Mouse (Mus musculus): ENCODE data around the gene Med20. TPM values are rescaled to one million over a fixed set of nuclear protein-coding genes. Genes with fewer than 3 reads are reported as not detected.
"Not testable (repeated sequence)": the region's sequence is repeated elsewhere in the genome, so short reads cannot be mapped to it uniquely, and the experiment has no call there.

The Med20 gene
- polyA plus RNA-seq, 1 experiment, result 0.43 TPM

GRCm38 (mm10) chr17:47617605-47618307, 6.4 kb downstream of the Med20 start:
- no peaks in the 10 kb centered on the region for H3K27me3 ChIP-seq (ENCODE audit: control insufficient read depth)
- TF ChIP-seq GATA1 (IDR thresholded peaks at IDR 0.05; ENCODE audit: low read length) (no peak), TAL1 (IDR thresholded peaks at IDR 0.05; ENCODE audit: low read length) (peak; percentile 78)
- no peaks in the 10 kb centered on the region for H3K9me3 ChIP-seq (ENCODE audit: control insufficient read depth, low read length)
- peaks cover 96% of the 10 kb centered on the region for H3K36me3 ChIP-seq (ENCODE audit: control insufficient read depth)
- peaks cover 70% of the 10 kb centered on the region for H3K4me1 ChIP-seq (ENCODE audit: control insufficient read depth)
- peak overlapping the region; percentile 42 for H3K4me3 ChIP-seq (replicated peaks)

- no peak for TF ChIP-seq GATA1 (IDR thresholded peaks at IDR 0.05; ENCODE audit: low read length)
- TF ChIP-seq TAL1 (IDR thresholded peaks at IDR 0.05; ENCODE audit: low read length), result no peak
- peaks cover 62% of the 10 kb centered on the region for H3K4me1 ChIP-seq (ENCODE audit: control insufficient read depth)
- H3K27me3 ChIP-seq (ENCODE audit: control insufficient read depth), result no peaks in the 10 kb centered on the region
- H3K4me3 ChIP-seq (replicated peaks), result no peak overlapping the region
- H3K9me3 ChIP-seq (ENCODE audit: control insufficient read depth, low read length), result peaks cover 1% of the 10 kb centered on the region; the same call in 1 of the 2 replicates
- H3K36me3 ChIP-seq (ENCODE audit: control insufficient read depth), result peaks cover 96% of the 10 kb centered on the region
Observed at GRCm38 (mm10) chr17:47618556-47619311, 7.4 kb downstream of the Med20 start.

- Histone ChIP-seq H3K9me3 (ENCODE audit: control insufficient read depth, low read length) (peaks cover 11% of the 10 kb centered on the region), H3K36me3 (ENCODE audit: control insufficient read depth) (peaks cover 95% of the 10 kb centered on the region), H3K4me1 (ENCODE audit: control insufficient read depth) (peaks cover 30% of the 10 kb centered on the region), H3K4me3 (replicated peaks) (no peak overlapping the region), H3K27me3 (ENCODE audit: control insufficient read depth) (no peaks in the 10 kb centered on the region)
- TF ChIP-seq TAL1 (IDR thresholded peaks at IDR 0.05; ENCODE audit: low read length) (no peak), GATA1 (IDR thresholded peaks at IDR 0.05; ENCODE audit: low read length) (no peak)
Observed at GRCm38 (mm10) chr17:47622912-47623554, 11.7 kb downstream of the Med20 start.

- H3K4me1 ChIP-seq (ENCODE audit: control insufficient read depth), result peaks cover 26% of the 10 kb centered on the region
- H3K9me3 ChIP-seq (ENCODE audit: control insufficient read depth, low read length), result peaks cover 11% of the 10 kb centered on the region
- H3K36me3 ChIP-seq (ENCODE audit: control insufficient read depth), result peaks cover 82% of the 10 kb centered on the region
- H3K27me3 ChIP-seq (ENCODE audit: control insufficient read depth); H3K4me3 ChIP-seq (replicated peaks): not testable (repeated sequence)
Observed at GRCm38 (mm10) chr17:47624572-47624971, 13.2 kb downstream of the Med20 start.

GRCm38 (mm10) chr17:47625088-47625487, 13.7 kb downstream of the Med20 start:
- TF ChIP-seq GATA1 (IDR thresholded peaks at IDR 0.05; ENCODE audit: low read length) (no peak), TAL1 (IDR thresholded peaks at IDR 0.05; ENCODE audit: low read length) (no peak)
- Histone ChIP-seq H3K4me3 (replicated peaks) (no peak overlapping the region), H3K27me3 (ENCODE audit: control insufficient read depth) (no peaks in the 10 kb centered on the region), H3K9me3 (ENCODE audit: control insufficient read depth, low read length) (peaks cover 11% of the 10 kb centered on the region), H3K36me3 (ENCODE audit: control insufficient read depth) (peaks cover 77% of the 10 kb centered on the region), H3K4me1 (ENCODE audit: control insufficient read depth) (peaks cover 25% of the 10 kb centered on the region)

GRCm38 (mm10) chr17:47626031-47626430, 14.6 kb downstream of the Med20 start:
- Histone ChIP-seq H3K4me1 (ENCODE audit: control insufficient read depth) (peaks cover 32% of the 10 kb centered on the region), H3K9me3 (ENCODE audit: control insufficient read depth, low read length) (peaks cover 11% of the 10 kb centered on the region), H3K4me3 (replicated peaks) (no peak overlapping the region), H3K36me3 (ENCODE audit: control insufficient read depth) (peaks cover 68% of the 10 kb centered on the region), H3K27me3 (ENCODE audit: control insufficient read depth) (no peaks in the 10 kb centered on the region)
- TF ChIP-seq TAL1 (IDR thresholded peaks at IDR 0.05; ENCODE audit: low read length) (no peak), GATA1 (IDR thresholded peaks at IDR 0.05; ENCODE audit: low read length) (no peak)

- peaks cover 57% of the 10 kb centered on the region for H3K36me3 ChIP-seq (ENCODE audit: control insufficient read depth)
- H3K4me3 ChIP-seq (replicated peaks), result peak overlapping the region; percentile 87
- peaks cover 11% of the 10 kb centered on the region for H3K9me3 ChIP-seq (ENCODE audit: control insufficient read depth, low read length)
- no peaks in the 10 kb centered on the region for H3K27me3 ChIP-seq (ENCODE audit: control insufficient read depth)
- peaks cover 49% of the 10 kb centered on the region for H3K4me1 ChIP-seq (ENCODE audit: control insufficient read depth)
- TF ChIP-seq GATA1 (IDR thresholded peaks at IDR 0.05; ENCODE audit: low read length), result no peak
Observed at GRCm38 (mm10) chr17:47627791-47628190, 16.4 kb downstream of the Med20 start.

- no peak for TF ChIP-seq GATA1 (IDR thresholded peaks at IDR 0.05; ENCODE audit: low read length)
- no peak for TF ChIP-seq TAL1 (IDR thresholded peaks at IDR 0.05; ENCODE audit: low read length)
- peaks cover 56% of the 10 kb centered on the region for H3K4me1 ChIP-seq (ENCODE audit: control insufficient read depth)
- peaks cover 56% of the 10 kb centered on the region for H3K36me3 ChIP-seq (ENCODE audit: control insufficient read depth)
- H3K27me3 ChIP-seq (ENCODE audit: control insufficient read depth), result no peaks in the 10 kb centered on the region
- peak overlapping the region; percentile 87 for H3K4me3 ChIP-seq (replicated peaks)
- H3K9me3 ChIP-seq (ENCODE audit: control insufficient read depth, low read length), result peaks cover 6% of the 10 kb centered on the region
Observed at GRCm38 (mm10) chr17:47628851-47629676, 17.7 kb downstream of the Med20 start.
